Mouse (Mus musculus): ENCODE measurements around the gene Phactr2. TPM values are rescaled to one million over a fixed set of nuclear protein-coding genes. Genes with fewer than 3 reads are reported as not detected.

The Phactr2 gene
- polyA plus RNA-seq, 1 experiment from 2014 or later = 5.3 TPM

- DNase-seq (peak; percentile 3), ATAC-seq (ENCODE audit: low read depth) (peak; percentile 70)
- H3K4me3 ChIP-seq (replicated peaks) = peak overlapping the region; percentile 21; the same call in 1 of the 2 replicates
- no peak overlapping the region for H3K9ac ChIP-seq
- 5% methylated on average over 11 of the region's 11 CpGs for WGBS (ENCODE audit: insufficient replicate concordance)
- peak overlapping the region; percentile 41 for H3K4me2 ChIP-seq
- no peaks in the 10 kb centered on the region for H3K36me3 ChIP-seq
- no peaks in the 10 kb centered on the region for H3K27me3 ChIP-seq
- no peaks in the 10 kb centered on the region for H3K9me3 ChIP-seq (replicated peaks)
- peak overlapping the region; percentile 9; the same call in 1 of the 2 replicates for H3K27ac ChIP-seq
- H3K4me1 ChIP-seq (replicated peaks) = peaks cover 8% of the 10 kb centered on the region
These were observed 85.9 kb downstream of the Phactr2 start for GRCm38 (mm10) chr10:13388116-13388922.

- Histone ChIP-seq H3K36me3 (no peaks in the 10 kb centered on the region), H3K4me3 (replicated peaks) (no peak overlapping the region), H3K27me3 (no peaks in the 10 kb centered on the region), H3K27ac (no peak overlapping the region), H3K9ac (no peak overlapping the region), H3K4me2 (no peak overlapping the region), H3K9me3 (replicated peaks) (no peaks in the 10 kb centered on the region), H3K4me1 (replicated peaks) (peaks cover 8% of the 10 kb centered on the region)
- DNase-seq (no peak), ATAC-seq (ENCODE audit: low read depth) (no peak)
- WGBS (ENCODE audit: insufficient replicate concordance) = 60% methylated on average over 3 of the region's 3 CpGs
These were observed 89.3 kb downstream of the Phactr2 start for GRCm38 (mm10) chr10:13384866-13385265.

- no peak overlapping the region for H3K4me2 ChIP-seq
- no peaks in the 10 kb centered on the region for H3K36me3 ChIP-seq
- H3K4me1 ChIP-seq (replicated peaks) = 0 out of 2 replicates have a peak, but pooled peaks cover 3% of the 10 kb centered on the region
- H3K9me3 ChIP-seq (replicated peaks) = no peaks in the 10 kb centered on the region
- no peak for DNase-seq
- no peak overlapping the region for H3K9ac ChIP-seq
- ATAC-seq (ENCODE audit: low read depth) = no peak
- 22% methylated on average over 1 of the region's 1 CpGs for WGBS (ENCODE audit: insufficient replicate concordance)
- no peak overlapping the region for H3K27ac ChIP-seq
- no peaks in the 10 kb centered on the region for H3K27me3 ChIP-seq
- no peak overlapping the region for H3K4me3 ChIP-seq (replicated peaks)
These were observed 96.3 kb downstream of the Phactr2 start for GRCm38 (mm10) chr10:13377895-13378294.

GRCm38 (mm10) chr10:13376428-13377260, 97.6 kb downstream of the Phactr2 start:
- ATAC-seq (ENCODE audit: low read depth) (no peak), DNase-seq (no peak)
- no peak overlapping the region; the same call in 1 of the 2 replicates for H3K27ac ChIP-seq
- 0 out of 2 replicates have a peak, but pooled peaks cover 3% of the 10 kb centered on the region for H3K4me1 ChIP-seq (replicated peaks)
- H3K4me2 ChIP-seq = no peak overlapping the region
- H3K4me3 ChIP-seq (replicated peaks) = no peak overlapping the region
- no peaks in the 10 kb centered on the region for H3K27me3 ChIP-seq
- WGBS (ENCODE audit: insufficient replicate concordance) = 67% methylated on average over 13 of the region's 13 CpGs
- no peaks in the 10 kb centered on the region for H3K9me3 ChIP-seq (replicated peaks)
- no peaks in the 10 kb centered on the region for H3K36me3 ChIP-seq
- H3K9ac ChIP-seq = no peak overlapping the region

GRCm38 (mm10) chr10:13375820-13376219, 98.4 kb downstream of the Phactr2 start:
- Histone ChIP-seq H3K4me3 (replicated peaks) (no peak overlapping the region), H3K27ac (peak overlapping the region; percentile 51; the same call in 1 of the 2 replicates), H3K4me2 (no peak overlapping the region), H3K9ac (no peak overlapping the region), H3K27me3 (no peaks in the 10 kb centered on the region), H3K36me3 (no peaks in the 10 kb centered on the region), H3K9me3 (replicated peaks) (no peaks in the 10 kb centered on the region), H3K4me1 (replicated peaks) (0 out of 2 replicates have a peak, but pooled peaks cover 3% of the 10 kb centered on the region)
- WGBS (ENCODE audit: insufficient replicate concordance) = 40% methylated on average over 3 of the region's 3 CpGs
- ATAC-seq (ENCODE audit: low read depth) = no peak
- DNase-seq = no peak

GRCm38 (mm10) chr10:13369581-13370375, 104.4 kb downstream of the Phactr2 start:
- Histone ChIP-seq H3K27me3 (no peaks in the 10 kb centered on the region), H3K4me2 (no peak overlapping the region), H3K4me3 (replicated peaks) (no peak overlapping the region), H3K9ac (no peak overlapping the region), H3K9me3 (replicated peaks) (no peaks in the 10 kb centered on the region), H3K36me3 (no peaks in the 10 kb centered on the region), H3K4me1 (replicated peaks) (no peaks in the 10 kb centered on the region), H3K27ac (no peak overlapping the region)
- 45% methylated on average over 13 of the region's 13 CpGs for WGBS (ENCODE audit: insufficient replicate concordance)
- ATAC-seq (ENCODE audit: low read depth) = no peak
- DNase-seq = no peak

GRCm38 (mm10) chr10:13364286-13364580, 110.0 kb downstream of the Phactr2 start:
- ATAC-seq (ENCODE audit: low read depth) = no peak
- Histone ChIP-seq H3K27me3 (no peaks in the 10 kb centered on the region), H3K4me1 (replicated peaks) (no peaks in the 10 kb centered on the region), H3K9ac (no peak overlapping the region), H3K9me3 (replicated peaks) (no peaks in the 10 kb centered on the region), H3K4me2 (no peak overlapping the region), H3K36me3 (no peaks in the 10 kb centered on the region), H3K27ac (no peak overlapping the region), H3K4me3 (replicated peaks) (no peak overlapping the region)
- no peak for DNase-seq
- 55% methylated on average over 2 of the region's 2 CpGs for WGBS (ENCODE audit: insufficient replicate concordance)

GRCm38 (mm10) chr10:13363499-13364285, 110.5 kb downstream of the Phactr2 start:
- 68% methylated on average over 11 of the region's 11 CpGs for WGBS (ENCODE audit: insufficient replicate concordance)
- H3K36me3 ChIP-seq = no peaks in the 10 kb centered on the region
- H3K9ac ChIP-seq = no peak overlapping the region
- H3K9me3 ChIP-seq (replicated peaks) = no peaks in the 10 kb centered on the region
- no peak overlapping the region for H3K4me2 ChIP-seq
- no peaks in the 10 kb centered on the region; the same call in 1 of the 2 replicates for H3K4me1 ChIP-seq (replicated peaks)
- H3K4me3 ChIP-seq (replicated peaks) = no peak overlapping the region
- H3K27me3 ChIP-seq = no peaks in the 10 kb centered on the region
- H3K27ac ChIP-seq = no peak overlapping the region
- DNase-seq (no peak), ATAC-seq (ENCODE audit: low read depth) (no peak)

- Histone ChIP-seq H3K9me3 (replicated peaks) (no peaks in the 10 kb centered on the region), H3K27ac (no peak overlapping the region), H3K36me3 (no peaks in the 10 kb centered on the region), H3K4me2 (no peak overlapping the region), H3K4me1 (replicated peaks) (no peaks in the 10 kb centered on the region; the same call in 1 of the 2 replicates), H3K27me3 (no peaks in the 10 kb centered on the region), H3K9ac (no peak overlapping the region), H3K4me3 (replicated peaks) (no peak overlapping the region)
- no peak for DNase-seq
- no peak for ATAC-seq (ENCODE audit: low read depth)
These were observed 113.3 kb downstream of the Phactr2 start for GRCm38 (mm10) chr10:13360913-13361312.

- ATAC-seq (ENCODE audit: low read depth) (no peak), DNase-seq (no peak)
- Histone ChIP-seq H3K36me3 (no peaks in the 10 kb centered on the region), H3K4me3 (replicated peaks) (no peak overlapping the region), H3K9ac (no peak overlapping the region), H3K27me3 (no peaks in the 10 kb centered on the region), H3K4me2 (no peak overlapping the region), H3K4me1 (replicated peaks) (no peaks in the 10 kb centered on the region; the same call in 1 of the 2 replicates), H3K9me3 (replicated peaks) (no peaks in the 10 kb centered on the region), H3K27ac (no peak overlapping the region)
- WGBS (ENCODE audit: insufficient replicate concordance) = 69% methylated on average over 5 of the region's 5 CpGs
These were observed 114.4 kb downstream of the Phactr2 start for GRCm38 (mm10) chr10:13359846-13360245.

All from liver, embryonic 13.5 days (tissue).